Mouse (Mus musculus): ENCODE data around the gene Irf7. TPM values are rescaled to one million over a fixed set of nuclear protein-coding genes. Genes with fewer than 3 reads are reported as not detected.

Gene Irf7
- total and polyA plus RNA-seq, 3 experiments = 1.9 to 2.0 TPM; not detected in 1

GRCm38 (mm10) chr7:141228279-141229067, 37.8 kb downstream of the Irf7 start, which contains the start of gene Phrf1 (continued):
- TF ChIP-seq TBP (IDR thresholded peaks at IDR 0.05; ENCODE audit: low read depth, low read length) (peak; percentile 42; the same call in 1 of the 2 replicates), MYB (IDR thresholded peaks at IDR 0.05; ENCODE audit: low read depth, low read length) (peak; percentile 93), KAT2A (conservative IDR thresholded peaks at IDR 0.05; ENCODE audit: low read depth, low read length) (peak; percentile 80; the same call in 1 of the 2 replicates), NELFE (IDR thresholded peaks at IDR 0.05; ENCODE audit: low read depth, low read length) (peak; percentile 65), USF1 (IDR thresholded peaks at IDR 0.05; ENCODE audit: low read depth, low read length) (no peak)

GRCm38 (mm10) chr7:141227796-141228195, 38.5 kb downstream of the Irf7 start:
- Histone ChIP-seq H3K9me3 (replicated peaks; ENCODE audit: insufficient read depth, low read length) (no peaks in the 10 kb centered on the region), H3K27ac (ENCODE audit: control insufficient read depth, low read depth, low read length) (no peak overlapping the region), H3K4me1 (ENCODE audit: control insufficient read depth in 1 of 2, insufficient read depth in 2 of 2, low read length in 2 of 2) (peaks cover 4 to 13% of the 10 kb centered on the region in 2 experiments; a peak in 3 of 4 replicates), H3K4me3 (ENCODE audit: control insufficient read depth in 1 of 2, insufficient read depth in 1 of 2, low read depth in 2 of 2, low read length in 2 of 2) (peak overlapping the region; percentile 8 to 76; a peak in 2 of 4 replicates), H3K27me3 (ENCODE audit: control insufficient read depth in 1 of 2, insufficient read depth in 2 of 2, low read length in 2 of 2) (no peaks in the 10 kb centered on the region), H3K36me3 (ENCODE audit: control insufficient read depth in 1 of 2, insufficient read depth in 2 of 2, low read length in 2 of 2) (peaks cover 10 to 11% of the 10 kb centered on the region in 2 experiments; a peak in 3 of 4 replicates), H3K79me2 (ENCODE audit: control insufficient read depth, insufficient read depth, low read length, poor library complexity) (peaks cover 34% of the 10 kb centered on the region), H3K9ac (ENCODE audit: control insufficient read depth, low read depth, low read length, poor library complexity, severe bottlenecking) (peak overlapping the region; percentile 60)
- no peak for DNase-seq (ENCODE audit: low read depth, low spot score)
- TF ChIP-seq ETS1 (IDR thresholded peaks at IDR 0.05; ENCODE audit: low read depth, low read length) (no peak), GATA1 (IDR thresholded peaks at IDR 0.05; ENCODE audit: low read depth, low read length) (no peak), RAD21 (IDR thresholded peaks at IDR 0.05; ENCODE audit: low read depth, low read length) (no peak), BHLHE40 (IDR thresholded peaks at IDR 0.05; ENCODE audit: borderline replicate concordance, low read depth, low read length) (no peak), MAFK (IDR thresholded peaks at IDR 0.05; ENCODE audit: borderline replicate concordance, low read depth, low read length) (no peak), NELFE (IDR thresholded peaks at IDR 0.05; ENCODE audit: low read depth, low read length) (no peak), CTCF (IDR thresholded peaks at IDR 0.05 in 2 of 3, conservative IDR thresholded peaks at IDR 0.05 in 1 of 3; ENCODE audit: control insufficient read depth in 1 of 3, insufficient read depth in 1 of 3, low read depth in 2 of 3, low read length in 3 of 3, poor library complexity in 1 of 3, severe bottlenecking in 1 of 3) (no peak), ZNF384 (IDR thresholded peaks at IDR 0.05; ENCODE audit: low read depth, low read length) (no peak), USF1 (IDR thresholded peaks at IDR 0.05; ENCODE audit: low read depth, low read length) (no peak)

GRCm38 (mm10) chr7:141226535-141226934, 39.7 kb downstream of the Irf7 start:
- peaks cover 6 to 18% of the 10 kb centered on the region in 2 experiments; a peak in 3 of 4 replicates for H3K36me3 ChIP-seq (ENCODE audit: control insufficient read depth in 1 of 2, insufficient read depth in 2 of 2, low read length in 2 of 2)
- H3K4me1 ChIP-seq (ENCODE audit: control insufficient read depth in 1 of 2, insufficient read depth in 2 of 2, low read length in 2 of 2) = peaks cover 4 to 21% of the 10 kb centered on the region in 2 experiments; a peak in 3 of 4 replicates
- peaks cover 29% of the 10 kb centered on the region for H3K79me2 ChIP-seq (ENCODE audit: control insufficient read depth, insufficient read depth, low read length, poor library complexity)
- no peak overlapping the region for H3K4me3 ChIP-seq (ENCODE audit: control insufficient read depth in 1 of 2, insufficient read depth in 1 of 2, low read depth in 2 of 2, low read length in 2 of 2)
- DNase-seq (ENCODE audit: low read depth, low spot score) = peak; percentile 54
- H3K9ac ChIP-seq (ENCODE audit: control insufficient read depth, low read depth, low read length, poor library complexity, severe bottlenecking) = no peak overlapping the region
- H3K9me3 ChIP-seq (replicated peaks; ENCODE audit: insufficient read depth, low read length) = no peaks in the 10 kb centered on the region
- H3K27ac ChIP-seq (ENCODE audit: control insufficient read depth, low read depth, low read length) = no peak overlapping the region
- no peaks in the 10 kb centered on the region for H3K27me3 ChIP-seq (ENCODE audit: control insufficient read depth in 1 of 2, insufficient read depth in 2 of 2, low read length in 2 of 2)
- TF ChIP-seq BHLHE40 (IDR thresholded peaks at IDR 0.05; ENCODE audit: borderline replicate concordance, low read depth, low read length) = no peak
- peak; percentile 7; the same call in 1 of the 2 replicates for TF ChIP-seq RAD21 (IDR thresholded peaks at IDR 0.05; ENCODE audit: low read depth, low read length)
- TF ChIP-seq MAX (IDR thresholded peaks at IDR 0.05; ENCODE audit: low read length) = no peak
- peak in 2 of 3 experiments; percentile 24 to 39; a peak in 2 of 6 replicates for TF ChIP-seq CTCF (IDR thresholded peaks at IDR 0.05 in 2 of 3, conservative IDR thresholded peaks at IDR 0.05 in 1 of 3; ENCODE audit: control insufficient read depth in 1 of 3, insufficient read depth in 1 of 3, low read depth in 2 of 3, low read length in 3 of 3, poor library complexity in 1 of 3, severe bottlenecking in 1 of 3)
- no peak for TF ChIP-seq ZNF384 (IDR thresholded peaks at IDR 0.05; ENCODE audit: low read depth, low read length)
